Mouse (Mus musculus) adrenal gland, postnatal 25 days (tissue): ENCODE measurements around the gene Fbxw4. TPM values are rescaled to one million over a fixed set of nuclear protein-coding genes. Genes with fewer than 3 reads are reported as not detected.
A peak's percentile ranks its signal among the peaks of the same experiment; 100 is the strongest.

Experiments used
- DNase-seq: peaks from one replicate; pipeline ENCODE4 v3.0.0; 2021; ENCODE audit warnings: mixed read lengths
- long read RNA-seq: library from polyadenylated mRNA; stranded (forward); transcript quantifications from one replicate; pipeline ENCODE4 v2.0.0, GENCODE M21; 2021
- total RNA-seq: library from RNA; stranded (reverse); gene quantifications from 2 replicates; pipeline ENCODE4 v1.2.3, GENCODE M21; 2021

Gene Fbxw4
- 32.2 and 33.8 TPM in 2 replicates for total RNA-seq
- long read RNA-seq, transcript Fbxw4-201 (9 exons, 2,068 nt) = major isoform, 32 of 57 reads
- long read RNA-seq, partial matches to known transcripts = 1 of 57 reads
- long read RNA-seq, other reads (novel, unspliced or antisense) = 23 of 57 reads

GRCm38 (mm10) chr19:45659738-45660502 is at the start of gene Fbxw4:
Fbxw4 (minus strand) TSS chr19:45660312.
- peak; percentile 79 for DNase-seq

- no peak for DNase-seq
Measured at GRCm38 (mm10) chr19:45708704-45709103, 48.6 kb upstream of the Fbxw4 start.

GRCm38 (mm10) chr19:45696281-45696600 is 36.1 kb upstream of the Fbxw4 start:
- DNase-seq = no peak

- no peak for DNase-seq
Measured at GRCm38 (mm10) chr19:45695496-45696280, 35.6 kb upstream of the Fbxw4 start.

- no peak for DNase-seq
Measured at GRCm38 (mm10) chr19:45694056-45694455, 33.9 kb upstream of the Fbxw4 start.

- no peak for DNase-seq
Measured at GRCm38 (mm10) chr19:45692211-45692610, 32.1 kb upstream of the Fbxw4 start.

GRCm38 (mm10) chr19:45691001-45691535 is 31.0 kb upstream of the Fbxw4 start:
- DNase-seq = no peak

- DNase-seq = no peak
Measured at GRCm38 (mm10) chr19:45687001-45687400, 26.9 kb upstream of the Fbxw4 start.

- no peak for DNase-seq
Measured at GRCm38 (mm10) chr19:45683676-45684075, 23.6 kb upstream of the Fbxw4 start.

GRCm38 (mm10) chr19:45680495-45681130 is 20.5 kb upstream of the Fbxw4 start:
- DNase-seq = no peak

- DNase-seq = no peak
Measured at GRCm38 (mm10) chr19:45676723-45677269, 16.7 kb upstream of the Fbxw4 start.

GRCm38 (mm10) chr19:45675720-45676581 is 15.8 kb upstream of the Fbxw4 start:
- no peak for DNase-seq

- no peak for DNase-seq
Measured at GRCm38 (mm10) chr19:45675196-45675595, 15.1 kb upstream of the Fbxw4 start.

GRCm38 (mm10) chr19:45672971-45673370 is 12.9 kb upstream of the Fbxw4 start:
- no peak for DNase-seq

- no peak for DNase-seq
Measured at GRCm38 (mm10) chr19:45668986-45669385, 8.9 kb upstream of the Fbxw4 start.

- no peak for DNase-seq
Measured at GRCm38 (mm10) chr19:45663851-45664250, 3.7 kb upstream of the Fbxw4 start.

GRCm38 (mm10) chr19:45660503-45660790 is 335 bp upstream of the Fbxw4 start:
- DNase-seq = no peak

- no peak for DNase-seq
Measured at GRCm38 (mm10) chr19:45659301-45659737, 793 bp downstream of the Fbxw4 start.

GRCm38 (mm10) chr19:45658556-45659268 is 1.4 kb downstream of the Fbxw4 start:
- no peak for DNase-seq

GRCm38 (mm10) chr19:45657828-45658227 is 2.3 kb downstream of the Fbxw4 start:
- no peak for DNase-seq
